Mouse (Mus musculus) liver, adult (tissue): ENCODE data around the gene Milr1.
A peak's percentile ranks its signal among the peaks of the same experiment; 100 is the strongest.

Experiments
- GATA4 ChIP-seq: IDR thresholded peaks from 2 replicates; pipeline ENCODE4 v1.6.1; 2014; ENCODE audit warnings: mild to moderate bottlenecking, low read length; ENCODE audit not compliant: insufficient replicate concordance

The Milr1 gene

GRCm38 (mm10) chr11:106780590-106781220 lies 29.7 kb downstream of the Milr1 start:
- no peak for TF ChIP-seq GATA4

GRCm38 (mm10) chr11:106782841-106783764 lies 32.1 kb downstream of the Milr1 start:
- no peak for TF ChIP-seq GATA4

- no peak for TF ChIP-seq GATA4
Measured at GRCm38 (mm10) chr11:106784476-106784875, 33.5 kb downstream of the Milr1 start.

- TF ChIP-seq GATA4, result no peak
Measured at GRCm38 (mm10) chr11:106785043-106785442, 34.0 kb downstream of the Milr1 start.

GRCm38 (mm10) chr11:106787131-106788025 lies 36.4 kb downstream of the Milr1 start:
- TF ChIP-seq GATA4, result peak; percentile 16; the same call in 1 of the 2 replicates

GRCm38 (mm10) chr11:106788026-106788774 lies 37.2 kb downstream of the Milr1 start:
- TF ChIP-seq GATA4, result peak; percentile 49; the same call in 1 of the 2 replicates

- TF ChIP-seq GATA4, result peak; percentile 60; the same call in 1 of the 2 replicates
Measured at GRCm38 (mm10) chr11:106788775-106789459, 37.9 kb downstream of the Milr1 start, which contains the start of the genes Ddx5 and Cep95. Gene Ddx5, minus strand, starts transcription at chr11:106789185. Gene Cep95, plus strand, starts transcription at chr11:106789252.

GRCm38 (mm10) chr11:106789649-106790048 lies 38.6 kb downstream of the Milr1 start:
- TF ChIP-seq GATA4, result no peak

- TF ChIP-seq GATA4, result no peak
Measured at GRCm38 (mm10) chr11:106793846-106794245, 42.8 kb downstream of the Milr1 start.

- TF ChIP-seq GATA4, result peak; percentile 56; the same call in 1 of the 2 replicates
Measured at GRCm38 (mm10) chr11:106795679-106796078, 44.7 kb downstream of the Milr1 start.

GRCm38 (mm10) chr11:106802069-106802627 lies 51.1 kb downstream of the Milr1 start:
- TF ChIP-seq GATA4, result no peak

GRCm38 (mm10) chr11:106812410-106813136 lies 61.5 kb downstream of the Milr1 start:
- TF ChIP-seq GATA4, result no peak
